ENCODE assay signal across 10 mouse cellular contexts in genomic region chr3:93537068-93537576, GRCm38 (mm10). TPM values are rescaled to one million over a fixed set of nuclear protein-coding genes. Genes with fewer than 3 reads are reported as not detected.
A peak's percentile ranks its signal among the peaks of the same experiment; 100 is the strongest.
DNase-seq lines count a peak whose midpoint lies in the region; ATAC-seq lines count a peak whose summit lies in the region.
"Had no signal": no experiment of that assay in that cellular context is flagged by ENCODE, and none has a peak within 500 bp of the region (broad histone marks: within the 10 kb centered on the region; RNA-seq: fewer than 3 reads in every experiment).

No protein-coding gene starts in this region.

- no peak overlapping the region for H3K9ac ChIP-seq in forebrain, embryonic 12.5 days
- no peak overlapping the region for H3K9ac ChIP-seq in forebrain, embryonic 11.5 days (ENCODE audit: low read length)
- H3K9ac ChIP-seq: embryonic facial prominence, embryonic 13.5 days had no signal

- H3K4me2 ChIP-seq in forebrain, embryonic 12.5 days: no peak overlapping the region
- H3K4me2 ChIP-seq in forebrain, embryonic 11.5 days (ENCODE audit: low read depth, low read length, severe bottlenecking): no peak overlapping the region
- H3K4me2 ChIP-seq: embryonic facial prominence, embryonic 13.5 days had no signal

- DNase-seq in gastrocnemius, adult 8-10 months (ENCODE audit: low spot score in 2 of 2): peak; percentile 30 to 39
- peak; percentile 82 for DNase-seq in heart, postnatal 4 days
- DNase-seq in skeletal muscle tissue, adult 2 months (ENCODE audit: low read depth, low spot score): peak; percentile 84
- no peak for DNase-seq in forebrain, embryonic 11.5 days (ENCODE audit: low spot score)
- no peak for DNase-seq in embryo, embryonic 11 days

- H3K36me3 ChIP-seq in megakaryocyte, embryonic 14.5 days (replicated peaks; ENCODE audit: low read length): no peaks in the 10 kb centered on the region
- H3K36me3 ChIP-seq in forebrain, embryonic 12.5 days (replicated peaks): no peaks in the 10 kb centered on the region
- no peaks in the 10 kb centered on the region for H3K36me3 ChIP-seq in forebrain, embryonic 11.5 days (ENCODE audit: control insufficient read depth, insufficient read depth, low read length)
- H3K36me3 ChIP-seq: embryonic facial prominence, embryonic 13.5 days had no signal

- no peak overlapping the region for H3K27ac ChIP-seq in forebrain, embryonic 12.5 days
- H3K27ac ChIP-seq in forebrain, embryonic 11.5 days (ENCODE audit: low read depth, low read length): no peak overlapping the region
- H3K27ac ChIP-seq: embryonic facial prominence, embryonic 13.5 days had no signal

- 78% methylated on average over 2 of the region's 2 CpGs for WGBS in forebrain, embryonic 12.5 days
- 71% methylated on average over 2 of the region's 2 CpGs for WGBS in forebrain, embryonic 11.5 days

- H3K27me3 ChIP-seq in megakaryocyte, embryonic 14.5 days (replicated peaks): no peaks in the 10 kb centered on the region
- H3K27me3 ChIP-seq in forebrain, embryonic 12.5 days: no peaks in the 10 kb centered on the region
- no peaks in the 10 kb centered on the region for H3K27me3 ChIP-seq in forebrain, embryonic 11.5 days (ENCODE audit: control insufficient read depth, insufficient read depth, low read length)
- H3K27me3 ChIP-seq: embryonic facial prominence, embryonic 13.5 days had no signal

- peak overlapping the region; percentile 2 for H3K4me3 ChIP-seq in megakaryocyte, embryonic 14.5 days (replicated peaks)
- H3K4me3 ChIP-seq in forebrain, embryonic 12.5 days (replicated peaks): no peak overlapping the region
- H3K4me3 ChIP-seq in forebrain, embryonic 11.5 days (ENCODE audit: low read depth, low read length): no peak overlapping the region
- H3K4me3 ChIP-seq: embryonic facial prominence, embryonic 13.5 days had no signal

- H3K9me3 ChIP-seq in megakaryocyte, embryonic 14.5 days: peaks cover 12% of the 10 kb centered on the region
- H3K9me3 ChIP-seq in forebrain, embryonic 12.5 days: no peaks in the 10 kb centered on the region
- H3K9me3 ChIP-seq in forebrain, embryonic 11.5 days (ENCODE audit: control insufficient read depth, low read length): no peaks in the 10 kb centered on the region
- H3K9me3 ChIP-seq: embryonic facial prominence, embryonic 13.5 days had no signal

- peaks cover 6% of the 10 kb centered on the region for H3K4me1 ChIP-seq in megakaryocyte, embryonic 14.5 days
- no peaks in the 10 kb centered on the region for H3K4me1 ChIP-seq in forebrain, embryonic 12.5 days
- H3K4me1 ChIP-seq in forebrain, embryonic 11.5 days (replicated peaks; ENCODE audit: control insufficient read depth, insufficient read depth, low read length): no peaks in the 10 kb centered on the region
- H3K4me1 ChIP-seq: embryonic facial prominence, embryonic 13.5 days had no signal

- ATAC-seq in megakaryocyte, adult 5-6 weeks (ENCODE audit: poor library complexity, severe bottlenecking): no peak
- no peak for ATAC-seq in forebrain, embryonic 12.5 days (ENCODE audit: low FRiP score)
- ATAC-seq in forebrain, embryonic 11.5 days (replicated peaks; ENCODE audit: low FRiP score): no peak

RNA-seq across cellular contexts. Expression of gene S100a11, which starts 16.8 kb away (rescaled TPM):
- 4.3 and 39.4 TPM in 2 replicates for polyA plus RNA-seq in megakaryocyte, embryonic 14.5 days (2012; ENCODE audit: insufficient read depth, low replicate concordance)
- total RNA-seq in megakaryocyte, adult 5-6 weeks (2015): 3,100 and 3,549 TPM in 2 replicates
- total RNA-seq in megakaryocyte, adult 5-6 weeks (2017): 217 and 333 TPM in 2 replicates
- total RNA-seq in gastrocnemius, adult 8-10 months (2022): 10 to 100 TPM; 14.8 to 39.6 (median 19.8) TPM
- total RNA-seq in heart, postnatal 4 days (2021): 100 to 1,000 TPM; 243 to 300 TPM
- polyA plus RNA-seq in forebrain, embryonic 12.5 days (2016; fragmentation: Nextera tagmentation; extraction: Ambion mirVana): 251 and 342 TPM in 2 replicates
- 317 and 320 TPM in 2 replicates for polyA plus RNA-seq in forebrain, embryonic 11.5 days (2014; fragmentation: Nextera tagmentation; extraction: Ambion mirVana)
- total RNA-seq: MEL had no signal

RNA-seq across cellular contexts. Expression of gene S100a10, which starts 17.8 kb away (rescaled TPM):
- 22.4 and 116 TPM in 2 replicates for polyA plus RNA-seq in megakaryocyte, embryonic 14.5 days (2012; ENCODE audit: insufficient read depth, low replicate concordance)
- 967 and 993 TPM in 2 replicates for total RNA-seq in megakaryocyte, adult 5-6 weeks (2015)
- total RNA-seq in megakaryocyte, adult 5-6 weeks (2017): 1,318 and 1,661 TPM in 2 replicates
- total RNA-seq in gastrocnemius, adult 8-10 months (2022): 10 to 100 TPM; 16.5 to 34.3 (median 26.9) TPM
- 100 to 1,000 TPM; 174 to 179 TPM for total RNA-seq in heart, postnatal 4 days (2021)
- polyA plus RNA-seq in forebrain, embryonic 12.5 days (2016; fragmentation: Nextera tagmentation; extraction: Ambion mirVana): 108 and 148 TPM in 2 replicates
- polyA plus RNA-seq in forebrain, embryonic 11.5 days (2014; fragmentation: Nextera tagmentation; extraction: Ambion mirVana): 128 and 139 TPM in 2 replicates

Comparison
In these comparisons a context has a peak if more than half of its experiments do, and no peak if none do; other contexts are left out.
1. DNase-seq: peak in gastrocnemius, adult 8-10 months (2 of 2), heart, postnatal 4 days (single experiment) and skeletal muscle tissue, adult 2 months (single experiment); none in forebrain, embryonic 11.5 days (single experiment) and embryo, embryonic 11 days (single experiment).
2. RNA of gene S100a11, which starts 16.8 kb away (total RNA-seq): 217 to 3,549 TPM in megakaryocyte, adult 5-6 weeks and 243 to 300 TPM in heart, postnatal 4 days; 14.8 to 39.6 TPM in gastrocnemius, adult 8-10 months; every median in the first group is over 4 times any median in the second.
3. RNA of gene S100a10, which starts 17.8 kb away (total RNA-seq): 967 to 1,661 TPM in megakaryocyte, adult 5-6 weeks; 174 to 179 TPM in heart, postnatal 4 days and 16.5 to 34.3 TPM in gastrocnemius, adult 8-10 months; every median in the first group is over 4 times any median in the second.